Mouse (Mus musculus) heart, embryonic 11.5 days (tissue): Measurements from ENCODE around the gene Myg1. TPM values are rescaled to one million over a fixed set of nuclear protein-coding genes. Genes with fewer than 3 reads are reported as not detected.

ENCODE experiments used
- ATAC-seq: fragments of 200-750 bp; cut with Nextera tagmentation; replicated peaks from 2 replicates; pipeline ENCODE4 v1.8.0; 2017; ENCODE audit warnings: moderate library complexity; ENCODE audit not compliant: insufficient number of reproducible peaks, low FRiP score, low TSS enrichment
- H3K27ac ChIP-seq: fragments of 300-500 bp; sonication (generic); 2 replicates; pipeline ENCODE4 v1.5.1; 2014; ENCODE audit warnings: mild to moderate bottlenecking, low read depth, low read length
- H3K27me3 ChIP-seq: fragments of 300-500 bp; sonication (generic); 2 replicates; pipeline ENCODE4 v1.6.1; 2014; ENCODE audit warnings: mild to moderate bottlenecking, low read length, mixed read lengths; ENCODE audit not compliant: control insufficient read depth, insufficient read depth
- H3K36me3 ChIP-seq: fragments of 300-500 bp; sonication (generic); 2 replicates; pipeline ENCODE4 v1.6.1; 2014; ENCODE audit warnings: mild to moderate bottlenecking, low read length, moderate library complexity, mixed read lengths; ENCODE audit not compliant: control insufficient read depth, insufficient read depth
- H3K4me1 ChIP-seq: fragments of 300-500 bp; sonication (generic); 2 replicates; pipeline ENCODE4 v1.6.1; 2014; ENCODE audit warnings: low read length; ENCODE audit not compliant: control insufficient read depth, insufficient read depth
- H3K4me2 ChIP-seq: fragments of 300-500 bp; sonication (generic); 2 replicates; pipeline ENCODE4 v1.6.1; 2014; ENCODE audit warnings: mild to moderate bottlenecking, moderate library complexity
- H3K4me3 ChIP-seq: fragments of 300-500 bp; sonication (generic); 2 replicates; pipeline ENCODE4 v1.5.1; 2014; ENCODE audit warnings: low read depth, low read length
- H3K9ac ChIP-seq: fragments of 300-500 bp; sonication (generic); 2 replicates; pipeline ENCODE4 v1.6.1; 2014; ENCODE audit warnings: mild to moderate bottlenecking, low read depth, low read length, moderate library complexity
- H3K9me3 ChIP-seq: fragments of 300-500 bp; sonication (generic); replicated peaks from 2 replicates; pipeline ENCODE4 v1.6.1; 2016; ENCODE audit warnings: low read length; ENCODE audit not compliant: control insufficient read depth
- WGBS: fragments of 180-500 bp; shearing (Covaris S2); extraction: QIAGEN DNeasy Blood & Tissue Kit; methylation state at CpG from one replicate; pipeline ENCODE4 v1.1.7; 2014; ENCODE audit not compliant: insufficient replicate concordance; 5-methylcytosine and 5-hydroxymethylcytosine counted together
- polyA plus RNA-seq: library from polyadenylated mRNA; unstranded; fragments of >200 nt; fragmentation: Nextera tagmentation; extraction: Ambion mirVana; gene quantifications from 2 replicates; pipeline ENCODE4 v1.2.1, GENCODE M21; 2014

Gene Myg1
- polyA plus RNA-seq, 1 experiment from 2014 or later = 72.7 TPM

- H3K36me3 ChIP-seq = no peaks in the 10 kb centered on the region
- peaks cover 17% of the 10 kb centered on the region for H3K4me1 ChIP-seq
- H3K27ac ChIP-seq = no peak overlapping the region
- H3K4me2 ChIP-seq = peak overlapping the region; percentile 67
- peaks cover 15% of the 10 kb centered on the region for H3K27me3 ChIP-seq
- no peaks in the 10 kb centered on the region for H3K9me3 ChIP-seq
- WGBS = 7% methylated on average over 7 of the region's 7 CpGs
- no peak for ATAC-seq
- peak overlapping the region; percentile 27; the same call in 1 of the 2 replicates for H3K4me3 ChIP-seq
- H3K9ac ChIP-seq = peak overlapping the region; percentile 31; the same call in 1 of the 2 replicates
Observed at GRCm38 (mm10) chr15:102366238-102366637, 34.7 kb downstream of the Myg1 start.

DNA sequence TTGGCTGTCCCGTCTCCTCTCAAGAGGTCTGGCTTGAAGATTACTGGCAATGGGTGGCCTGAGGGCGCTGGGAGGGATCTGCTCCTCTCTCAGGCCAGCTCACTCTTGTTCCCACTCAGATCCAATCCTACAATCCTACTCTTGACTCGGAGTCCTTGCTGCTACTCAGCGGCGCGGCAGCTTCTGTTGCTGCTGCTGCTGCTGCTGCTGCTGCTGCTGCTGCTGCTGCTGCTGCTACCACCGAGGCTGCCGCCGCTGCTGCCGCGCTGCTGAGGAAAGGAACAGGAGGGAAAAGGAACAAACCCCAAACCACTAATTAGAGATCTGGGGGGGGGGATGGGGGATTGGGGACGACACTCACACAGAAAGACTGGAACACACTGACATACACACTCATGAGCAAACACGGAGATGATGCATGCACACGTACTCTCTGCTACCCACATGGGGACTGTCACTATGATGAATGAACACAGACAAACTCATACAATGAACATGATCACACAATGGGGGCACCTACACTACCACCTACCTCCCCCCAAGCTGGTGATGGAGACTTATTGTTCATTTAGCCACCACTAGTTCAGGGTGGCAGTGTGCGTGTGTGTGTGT, 35.3 kb downstream of the Myg1 start, which contains the start of gene Sp7:
TSS of gene Sp7 (minus strand) at position 450 of the 612 bp plus-strand sequence.
- H3K9ac ChIP-seq = peak within 1 kb of the TSS; percentile 31; the same call in 1 of the 2 replicates
- peaks cover 21% of the 10 kb centered on the region for H3K27me3 ChIP-seq
- peaks cover 17% of the 10 kb centered on the region for H3K4me1 ChIP-seq
- no peak for ATAC-seq
- no peak within 1 kb of the TSS for H3K27ac ChIP-seq
- 8% methylated on average over 15 of the region's 15 CpGs for WGBS
- H3K36me3 ChIP-seq = no peaks in the 10 kb centered on the region
- H3K4me3 ChIP-seq = peak within 1 kb of the TSS; percentile 27; the same call in 1 of the 2 replicates
- peak within 1 kb of the TSS; percentile 67 for H3K4me2 ChIP-seq
- no peaks in the 10 kb centered on the region for H3K9me3 ChIP-seq

GRCm38 (mm10) chr15:102369972-102370371, 38.5 kb downstream of the Myg1 start:
- Histone ChIP-seq H3K27me3 (peaks cover 19% of the 10 kb centered on the region), H3K36me3 (no peaks in the 10 kb centered on the region), H3K4me3 (no peak overlapping the region), H3K4me1 (peaks cover 17% of the 10 kb centered on the region), H3K9me3 (no peaks in the 10 kb centered on the region), H3K27ac (no peak overlapping the region), H3K9ac (no peak overlapping the region), H3K4me2 (peak overlapping the region; percentile 36)
- WGBS = 12% methylated on average over 13 of the region's 13 CpGs
- no peak for ATAC-seq

- Histone ChIP-seq H3K9me3 (no peaks in the 10 kb centered on the region), H3K4me2 (peak overlapping the region; percentile 43), H3K9ac (peak overlapping the region; percentile 53; the same call in 1 of the 2 replicates), H3K4me3 (0 out of 2 replicates have a peak overlapping the region, but pooled peaks have one; percentile 1), H3K27ac (no peak overlapping the region), H3K27me3 (peaks cover 17% of the 10 kb centered on the region), H3K36me3 (no peaks in the 10 kb centered on the region), H3K4me1 (peaks cover 17% of the 10 kb centered on the region)
- no peak for ATAC-seq
- 5% methylated on average over 10 of the region's 10 CpGs for WGBS
Observed at GRCm38 (mm10) chr15:102370727-102371126, 39.2 kb downstream of the Myg1 start.

DNA sequence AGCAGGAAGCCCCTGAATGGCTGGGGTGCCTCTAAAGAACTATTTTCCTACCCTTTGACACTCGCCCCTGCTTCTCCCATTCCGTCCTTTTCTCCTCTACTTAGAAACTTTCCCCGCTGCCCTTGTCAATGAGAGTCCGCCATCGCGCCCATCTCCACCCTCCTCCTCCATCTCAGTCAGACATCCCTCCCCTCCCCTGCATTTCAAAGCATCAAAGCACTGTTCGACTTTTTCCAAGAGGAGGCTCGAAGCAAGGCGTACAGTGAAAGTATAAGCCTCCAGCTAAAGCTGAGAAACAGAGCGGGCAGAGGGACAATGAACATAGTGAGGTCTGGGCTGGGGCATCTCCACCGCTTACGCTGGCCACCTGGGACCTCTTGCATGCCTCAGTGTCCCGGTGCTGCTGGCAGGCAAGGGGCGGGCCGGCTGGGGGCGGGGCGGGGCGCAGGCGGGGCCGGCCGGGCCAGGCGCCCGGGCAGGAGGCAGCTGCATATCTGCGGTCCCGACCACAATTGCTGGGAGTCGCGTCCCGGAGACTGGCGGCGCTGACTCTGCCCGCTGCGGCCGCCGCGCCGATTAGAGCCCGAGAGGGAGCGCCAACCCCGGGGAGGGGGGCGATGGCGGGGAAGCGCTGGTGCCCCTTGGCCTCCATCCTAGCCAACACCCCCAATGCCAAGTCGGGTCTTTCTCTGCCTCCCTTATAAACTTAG, 45.1 kb downstream of the Myg1 start:
- H3K27me3 ChIP-seq = 0 out of 2 replicates have a peak, but pooled peaks cover 3% of the 10 kb centered on the region
- H3K4me1 ChIP-seq = peaks cover 12% of the 10 kb centered on the region
- peak; percentile 83 for ATAC-seq
- H3K27ac ChIP-seq = peak overlapping the region; percentile 37
- peak overlapping the region; percentile 62 for H3K4me3 ChIP-seq
- no peaks in the 10 kb centered on the region for H3K9me3 ChIP-seq
- peak overlapping the region; percentile 97 for H3K4me2 ChIP-seq
- H3K36me3 ChIP-seq = no peaks in the 10 kb centered on the region
- WGBS = under 1% methylated on average over 39 of the region's 43 CpGs
- peak overlapping the region; percentile 66 for H3K9ac ChIP-seq

GRCm38 (mm10) chr15:102377163-102377543, 45.6 kb downstream of the Myg1 start:
- no peak; the same call in 1 of the 2 replicates for ATAC-seq
- 2% methylated on average over 7 of the region's 7 CpGs for WGBS

DNA sequence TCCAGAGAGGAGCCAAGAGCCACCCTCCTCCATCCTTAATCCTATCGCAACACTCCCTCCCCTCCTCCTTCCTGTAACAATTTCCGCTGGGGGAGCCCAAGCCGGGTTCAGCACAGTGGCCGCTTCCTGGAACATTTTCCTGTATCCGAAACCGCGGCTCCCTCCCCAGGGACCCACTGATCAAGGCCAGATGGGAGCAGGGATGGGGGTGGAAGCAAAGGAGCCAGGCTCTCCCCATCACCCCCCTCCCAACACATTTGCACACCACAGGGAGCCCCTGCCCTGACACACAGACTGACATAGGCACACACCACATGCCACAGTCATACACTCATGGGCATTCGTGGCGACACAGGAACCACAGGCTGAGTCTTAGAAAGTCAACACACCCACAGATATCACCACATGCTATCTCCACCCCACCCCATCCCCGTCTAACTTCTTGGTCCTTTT, 46.3 kb downstream of the Myg1 start:
- Histone ChIP-seq H3K4me1 (peaks cover 12% of the 10 kb centered on the region), H3K9ac (peak overlapping the region; percentile 39; the same call in 1 of the 2 replicates), H3K9me3 (no peaks in the 10 kb centered on the region), H3K36me3 (no peaks in the 10 kb centered on the region), H3K27ac (peak overlapping the region; percentile 37; the same call in 1 of the 2 replicates), H3K4me3 (peak overlapping the region; percentile 62), H3K27me3 (no peaks in the 10 kb centered on the region), H3K4me2 (peak overlapping the region; percentile 97)
- 0 out of 2 replicates have a peak, but pooled peaks have one; percentile 21 for ATAC-seq
- WGBS = 9% methylated on average over 10 of the region's 10 CpGs

More at GRCm38 (mm10) chr15:102377163-102377543, 45.6 kb downstream of the Myg1 start:
- Histone ChIP-seq H3K4me2 (peak overlapping the region; percentile 97), H3K27ac (peak overlapping the region; percentile 37), H3K9me3 (no peaks in the 10 kb centered on the region), H3K9ac (peak overlapping the region; percentile 66), H3K4me1 (peaks cover 12% of the 10 kb centered on the region), H3K4me3 (peak overlapping the region; percentile 62), H3K36me3 (no peaks in the 10 kb centered on the region), H3K27me3 (no peaks in the 10 kb centered on the region)

DNA sequence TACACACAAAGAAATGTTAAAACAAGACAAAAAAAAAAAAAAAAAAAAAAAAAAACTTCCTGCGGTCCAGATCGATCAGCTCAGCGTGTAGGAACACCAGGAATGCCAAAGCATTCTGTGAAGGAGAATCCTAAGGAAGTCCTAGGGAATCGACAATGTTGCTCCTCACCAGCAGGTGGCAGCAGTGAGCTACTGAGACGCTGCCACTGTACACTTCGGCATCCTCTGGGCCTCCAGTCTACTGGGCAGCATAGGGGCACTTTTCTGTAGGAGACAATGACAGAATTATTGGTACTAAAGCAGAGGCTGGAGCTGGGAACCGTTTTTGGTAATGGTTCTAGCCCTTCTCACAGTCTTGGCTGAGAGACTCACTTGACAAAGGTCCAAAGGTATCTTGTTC, 50.1 kb downstream of the Myg1 start:
- Histone ChIP-seq H3K4me2 (no peak overlapping the region), H3K36me3 (no peaks in the 10 kb centered on the region), H3K4me3 (no peak overlapping the region), H3K4me1 (peaks cover 8% of the 10 kb centered on the region; the same call in 1 of the 2 replicates), H3K27ac (no peak overlapping the region), H3K9ac (no peak overlapping the region), H3K27me3 (no peaks in the 10 kb centered on the region), H3K9me3 (no peaks in the 10 kb centered on the region)
- 0 out of 2 replicates have a peak, but pooled peaks have one; percentile 31 for ATAC-seq
- under 1% methylated on average over 7 of the region's 7 CpGs for WGBS
